Mouse (Mus musculus) bone marrow, adult 2 months (tissue): Measurements from ENCODE around the gene 2010315B03Rik. TPM values are rescaled to one million over a fixed set of nuclear protein-coding genes. Genes with fewer than 3 reads are reported as not detected.
"Not testable (repeated sequence)": the region's sequence is repeated elsewhere in the genome, so short reads cannot be mapped to it uniquely, and the experiment has no call there.

Source experiments
- H3K27ac ChIP-seq: fragments of 200-500 bp; 2 replicates; pipeline ENCODE4 v1.5.1; 2012; ENCODE audit warnings: low read depth, mild to moderate bottlenecking, control low read depth, inconsistent platforms, low read length; ENCODE audit not compliant: control insufficient read depth, poor library complexity, insufficient read depth
- H3K4me1 ChIP-seq: fragments of 200-500 bp; 2 replicates; pipeline ENCODE4 v1.6.1; 2011; ENCODE audit warnings: low read length; ENCODE audit not compliant: control insufficient read depth, insufficient read depth
- H3K4me3 ChIP-seq: fragments of 200-500 bp; replicated peaks from 2 replicates; pipeline ENCODE3; 2011; ENCODE audit warnings: mild to moderate bottlenecking, low read depth, low read length, control low read depth; ENCODE audit not compliant: control insufficient read depth
- CTCF ChIP-seq: fragments of 200-500 bp; IDR thresholded peaks from 2 replicates; pipeline ENCODE4 v1.5.1; 2011; ENCODE audit warnings: low read length, control low read depth; ENCODE audit not compliant: control insufficient read depth, insufficient read depth
- POLR2A ChIP-seq: fragments of 200-500 bp; IDR thresholded peaks from 2 replicates; pipeline ENCODE4 v1.6.1; 2011; ENCODE audit warnings: low read depth, mild to moderate bottlenecking, control low read depth, low read length, borderline replicate concordance; ENCODE audit not compliant: control insufficient read depth
- WGBS: fragments of 180-500 bp; shearing (Covaris S2); methylation state at CpG from one replicate; pipeline ENCODE4 v1.1.7; 2018; 5-methylcytosine and 5-hydroxymethylcytosine counted together
- polyA plus RNA-seq: library from polyadenylated mRNA; stranded (reverse); fragments of >200 nt; gene quantifications from 2 replicates; pipeline ENCODE4 v1.2.4, GENCODE M21; 2011; ENCODE audit warnings: low replicate concordance; ENCODE audit not compliant: missing spikeins, insufficient read depth, insufficient read length

2010315B03Rik gene
- polyA plus RNA-seq, 1 experiment: 3.7 TPM

- TF ChIP-seq CTCF (no peak), POLR2A (no peak)
- Histone ChIP-seq H3K4me3 (no peak overlapping the region), H3K27ac (no peak overlapping the region)
Observed at GRCm38 (mm10) chr9:124273172-124273571, 39.3 kb downstream of the 2010315B03Rik start.

GRCm38 (mm10) chr9:124267929-124268328, 44.6 kb downstream of the 2010315B03Rik start:
- no peaks in the 10 kb centered on the region for H3K4me1 ChIP-seq
- 73% methylated on average over 2 of the region's 2 CpGs for WGBS
- no peak overlapping the region for H3K4me3 ChIP-seq
- no peak overlapping the region for H3K27ac ChIP-seq
- TF ChIP-seq POLR2A (no peak), CTCF (no peak)

More at GRCm38 (mm10) chr9:124273172-124273571, 39.3 kb downstream of the 2010315B03Rik start:
- H3K4me1 ChIP-seq: no peaks in the 10 kb centered on the region

- H3K4me1 ChIP-seq: no peaks in the 10 kb centered on the region
- no peak overlapping the region for H3K27ac ChIP-seq
- TF ChIP-seq CTCF: no peak
- no peak for TF ChIP-seq POLR2A
- H3K4me3 ChIP-seq: no peak overlapping the region
Observed at GRCm38 (mm10) chr9:124267493-124267892, 45.0 kb downstream of the 2010315B03Rik start.

- H3K27ac ChIP-seq: no peak overlapping the region
- no peaks in the 10 kb centered on the region for H3K4me1 ChIP-seq
- no peak for TF ChIP-seq POLR2A
- TF ChIP-seq CTCF: no peak
- WGBS: 49% methylated on average over 4 of the region's 4 CpGs
- H3K4me3 ChIP-seq: no peak overlapping the region
Observed at GRCm38 (mm10) chr9:124262987-124263717, 49.3 kb downstream of the 2010315B03Rik start.

GRCm38 (mm10) chr9:124258067-124258556, 54.4 kb downstream of the 2010315B03Rik start:
- TF ChIP-seq CTCF: no peak
- TF ChIP-seq POLR2A: no peak
- WGBS: 6% methylated on average over 4 of the region's 4 CpGs
- no peak overlapping the region for H3K27ac ChIP-seq
- no peaks in the 10 kb centered on the region for H3K4me1 ChIP-seq
- no peak overlapping the region for H3K4me3 ChIP-seq

GRCm38 (mm10) chr9:124257200-124258066, 55.1 kb downstream of the 2010315B03Rik start:
- WGBS: 45% methylated on average over 1 of the region's 1 CpGs
- no peak overlapping the region for H3K4me3 ChIP-seq
- H3K4me1 ChIP-seq: no peaks in the 10 kb centered on the region
- no peak overlapping the region for H3K27ac ChIP-seq
- no peak for TF ChIP-seq CTCF
- no peak for TF ChIP-seq POLR2A

- not testable (repeated sequence) for H3K4me1 ChIP-seq, H3K4me3 ChIP-seq, H3K27ac ChIP-seq
- WGBS: 13% methylated on average over 1 of the region's 1 CpGs
Observed at GRCm38 (mm10) chr9:124256271-124257199, 56.0 kb downstream of the 2010315B03Rik start.
